Mouse (Mus musculus): Measurements from ENCODE around the gene Slc22a13. TPM values are rescaled to one million over a fixed set of nuclear protein-coding genes. Genes with fewer than 3 reads are reported as not detected.
"Not testable (repeated sequence)": the region's sequence is repeated elsewhere in the genome, so short reads cannot be mapped to it uniquely, and the experiment has no call there.

The Slc22a13 gene
- polyA plus RNA-seq, 1 experiment from 2014 or later, result 0.08 TPM

DNA sequence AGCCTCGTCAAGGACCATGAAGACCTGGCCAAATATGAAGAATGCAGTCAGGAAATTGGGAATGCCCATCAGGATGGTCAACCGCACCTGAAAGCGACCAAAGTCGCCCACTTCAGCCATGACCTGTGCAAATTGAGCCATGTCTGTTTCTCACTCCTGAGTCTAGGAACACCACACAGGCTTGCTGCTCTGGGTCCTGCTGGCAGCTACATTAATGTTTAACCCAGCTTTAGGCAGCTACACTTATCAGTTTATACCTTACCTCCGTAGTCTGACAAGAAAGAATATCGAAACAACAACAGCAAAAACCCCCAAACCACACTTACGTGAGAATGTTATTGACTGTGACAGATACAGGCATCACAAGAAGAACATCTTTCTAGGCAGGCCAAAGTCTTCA is 22.7 kb upstream of the Slc22a13 start:
- Histone ChIP-seq H3K36me3 (0 out of 2 replicates have a peak, but pooled peaks cover 4% of the 10 kb centered on the region), H3K4me3 (replicated peaks) (no peak overlapping the region), H3K4me2 (no peak overlapping the region), H3K27ac (replicated peaks) (no peak overlapping the region), H3K4me1 (no peaks in the 10 kb centered on the region), H3K9me3 (replicated peaks) (no peaks in the 10 kb centered on the region), H3K27me3 (replicated peaks) (no peaks in the 10 kb centered on the region), H3K9ac (replicated peaks) (no peak overlapping the region)
- no peak for ATAC-seq (ENCODE audit: low FRiP score)
- WGBS, result 96% methylated on average over 7 of the region's 7 CpGs

DNA sequence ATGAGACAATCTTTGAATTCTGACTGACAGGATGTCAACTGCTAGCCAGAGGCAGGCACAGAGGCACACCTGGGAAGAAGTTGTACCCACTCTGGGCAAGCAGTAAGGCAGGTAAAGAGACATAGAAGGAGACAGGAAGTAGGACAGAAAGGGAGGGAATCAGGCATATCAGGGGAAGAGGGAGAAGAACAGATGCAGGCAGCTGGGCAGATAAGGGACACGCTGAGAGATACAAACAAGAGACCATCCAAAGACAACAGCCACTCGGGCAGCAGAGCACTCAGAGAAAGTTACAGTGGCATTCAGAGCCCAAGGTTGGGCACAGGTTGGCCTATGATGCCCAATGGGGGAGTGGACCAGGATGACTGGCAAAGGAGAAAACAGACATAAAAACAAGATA is 21.9 kb upstream of the Slc22a13 start:
- no peak overlapping the region for H3K4me3 ChIP-seq (replicated peaks)
- no peaks in the 10 kb centered on the region for H3K4me1 ChIP-seq
- 0 out of 2 replicates have a peak, but pooled peaks cover 6% of the 10 kb centered on the region for H3K36me3 ChIP-seq
- H3K9me3 ChIP-seq (replicated peaks), result no peaks in the 10 kb centered on the region
- no peak overlapping the region for H3K27ac ChIP-seq (replicated peaks)
- no peak overlapping the region for H3K9ac ChIP-seq (replicated peaks)
- ATAC-seq (ENCODE audit: low FRiP score), result no peak
- WGBS, result 97% methylated on average over 2 of the region's 2 CpGs
- H3K4me2 ChIP-seq, result no peak overlapping the region
- H3K27me3 ChIP-seq (replicated peaks), result no peaks in the 10 kb centered on the region

DNA sequence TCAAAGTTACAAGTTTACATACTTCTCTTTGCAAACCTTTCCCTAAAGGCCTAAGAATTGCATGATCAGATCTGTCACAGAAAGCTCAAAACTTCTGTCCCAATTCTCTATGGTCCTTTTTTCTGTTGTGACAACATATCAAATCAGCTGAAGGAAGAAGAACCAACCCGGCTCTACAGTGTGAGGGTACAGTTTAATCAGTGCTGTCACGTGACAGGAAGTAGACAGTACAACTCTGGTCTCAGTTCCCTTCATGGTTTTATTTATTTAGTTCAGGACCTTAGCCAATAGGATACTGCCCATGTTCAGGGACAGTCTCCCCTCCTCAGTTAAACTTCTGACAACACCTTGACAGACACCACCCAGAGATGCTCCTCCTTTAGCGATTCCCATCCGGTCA is 11.4 kb upstream of the Slc22a13 start:
- ATAC-seq (ENCODE audit: low FRiP score), result no peak
- Histone ChIP-seq H3K4me2 (no peak overlapping the region), H3K27me3 (replicated peaks) (no peaks in the 10 kb centered on the region), H3K4me3 (replicated peaks) (no peak overlapping the region), H3K36me3 (peaks cover 32% of the 10 kb centered on the region), H3K9ac (replicated peaks) (no peak overlapping the region), H3K4me1 (no peaks in the 10 kb centered on the region), H3K9me3 (replicated peaks) (no peaks in the 10 kb centered on the region), H3K27ac (replicated peaks) (no peak overlapping the region)
- WGBS, result 89% methylated on average over 4 of the region's 4 CpGs

DNA sequence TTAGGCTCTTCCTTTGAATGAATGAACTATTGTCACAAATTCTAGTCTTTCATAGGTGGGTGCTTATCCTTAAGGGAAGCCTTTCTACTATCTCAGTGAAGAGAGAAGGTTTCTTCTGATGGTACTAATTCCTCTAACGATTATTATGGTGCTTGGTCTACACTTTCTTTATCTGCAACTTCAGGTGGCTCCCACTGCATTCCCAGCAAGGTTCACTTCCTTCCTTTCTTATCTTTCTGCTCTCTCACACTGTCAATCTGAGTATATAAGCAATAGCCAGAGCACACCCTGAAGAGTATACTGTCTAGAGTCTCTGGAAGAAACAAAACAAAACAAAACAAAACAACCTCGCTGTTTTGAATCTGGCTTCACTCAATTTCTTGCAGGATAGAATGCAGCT is 10.8 kb upstream of the Slc22a13 start:
- no peaks in the 10 kb centered on the region for H3K9me3 ChIP-seq (replicated peaks)
- H3K27me3 ChIP-seq (replicated peaks), result no peaks in the 10 kb centered on the region
- peaks cover 29% of the 10 kb centered on the region for H3K36me3 ChIP-seq
- H3K27ac ChIP-seq (replicated peaks), result no peak overlapping the region
- H3K4me1 ChIP-seq, result no peaks in the 10 kb centered on the region
- H3K4me3 ChIP-seq (replicated peaks), result no peak overlapping the region
- ATAC-seq (ENCODE audit: low FRiP score), result no peak
- H3K9ac ChIP-seq (replicated peaks), result no peak overlapping the region
- no peak overlapping the region for H3K4me2 ChIP-seq
- 92% methylated on average over 2 of the region's 2 CpGs for WGBS

DNA sequence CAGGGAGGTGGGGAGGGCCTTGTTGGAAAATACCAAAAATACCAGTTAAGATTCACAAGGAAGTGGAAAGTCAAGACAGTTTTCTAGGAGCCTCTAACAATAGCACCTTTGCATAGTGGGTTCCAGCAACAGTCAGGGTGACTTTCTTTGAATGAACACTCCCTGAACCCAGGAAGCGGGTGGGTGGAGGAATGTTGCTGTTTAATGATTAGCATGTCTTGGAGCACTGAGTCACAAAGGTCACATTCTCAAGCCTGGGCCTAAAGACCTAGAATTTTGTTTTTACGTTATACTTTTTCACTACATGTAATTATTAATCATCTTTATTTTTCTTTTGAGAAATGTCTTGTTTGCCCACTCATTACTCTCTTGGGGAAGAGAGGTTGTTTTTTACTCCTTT is 6.4 kb upstream of the Slc22a13 start:
- peaks cover 15% of the 10 kb centered on the region; the same call in 1 of the 2 replicates for H3K36me3 ChIP-seq
- 91% methylated on average over 2 of the region's 2 CpGs for WGBS
- H3K4me2 ChIP-seq; H3K4me1 ChIP-seq; ATAC-seq (ENCODE audit: low FRiP score); H3K4me3 ChIP-seq (replicated peaks); H3K27me3 ChIP-seq (replicated peaks); H3K9ac ChIP-seq (replicated peaks); H3K27ac ChIP-seq (replicated peaks); H3K9me3 ChIP-seq (replicated peaks): not testable (repeated sequence)

DNA sequence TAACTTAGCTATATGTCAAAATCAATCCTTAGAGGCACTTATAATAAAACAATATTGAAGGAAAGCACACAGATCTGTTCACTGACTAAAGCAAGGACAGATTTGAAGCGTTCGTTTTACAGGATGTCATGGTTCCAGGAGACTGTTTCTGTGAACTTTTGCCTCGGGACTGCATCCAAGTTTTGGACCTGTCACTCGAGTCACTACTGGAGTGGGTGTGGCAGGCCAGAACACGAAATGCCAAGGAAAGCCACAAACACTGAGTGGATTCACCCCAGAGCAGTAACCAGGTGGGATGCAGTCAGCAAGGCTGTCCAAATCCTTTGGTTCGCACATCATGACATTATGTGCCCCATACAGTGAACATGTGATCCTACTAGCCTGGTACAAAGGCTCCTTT is 5.7 kb upstream of the Slc22a13 start:
- 93% methylated on average over 6 of the region's 6 CpGs for WGBS
- no peak overlapping the region for H3K4me2 ChIP-seq
- no peaks in the 10 kb centered on the region for H3K9me3 ChIP-seq (replicated peaks)
- no peak for ATAC-seq (ENCODE audit: low FRiP score)
- no peak overlapping the region for H3K9ac ChIP-seq (replicated peaks)
- H3K27ac ChIP-seq (replicated peaks), result no peak overlapping the region
- H3K36me3 ChIP-seq, result peaks cover 10% of the 10 kb centered on the region; the same call in 1 of the 2 replicates
- no peak overlapping the region for H3K4me3 ChIP-seq (replicated peaks)
- no peaks in the 10 kb centered on the region for H3K4me1 ChIP-seq
- no peaks in the 10 kb centered on the region for H3K27me3 ChIP-seq (replicated peaks)

DNA sequence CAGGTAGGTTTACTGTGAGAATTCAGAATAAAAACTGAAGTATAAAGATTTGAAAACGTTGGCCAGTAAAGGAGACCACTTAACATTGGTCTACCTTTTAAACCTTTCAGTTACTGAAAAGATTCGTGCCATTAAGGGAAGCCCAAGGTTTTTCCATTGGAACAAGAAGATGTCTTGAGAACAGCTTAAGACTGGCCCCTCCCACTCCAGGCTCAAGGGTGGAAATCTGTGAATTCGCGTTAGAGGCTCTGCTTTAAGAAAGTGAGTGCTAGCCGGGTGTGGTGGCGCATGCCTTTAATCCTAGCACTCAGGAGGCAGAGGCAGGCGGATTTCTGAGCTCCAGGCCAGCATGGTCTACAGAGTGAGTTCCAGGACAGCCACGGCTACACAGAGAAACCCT is 4.1 kb upstream of the Slc22a13 start:
- Histone ChIP-seq H3K4me2 (no peak overlapping the region), H3K4me1 (no peaks in the 10 kb centered on the region)
- WGBS, result 88% methylated on average over 8 of the region's 8 CpGs

DNA sequence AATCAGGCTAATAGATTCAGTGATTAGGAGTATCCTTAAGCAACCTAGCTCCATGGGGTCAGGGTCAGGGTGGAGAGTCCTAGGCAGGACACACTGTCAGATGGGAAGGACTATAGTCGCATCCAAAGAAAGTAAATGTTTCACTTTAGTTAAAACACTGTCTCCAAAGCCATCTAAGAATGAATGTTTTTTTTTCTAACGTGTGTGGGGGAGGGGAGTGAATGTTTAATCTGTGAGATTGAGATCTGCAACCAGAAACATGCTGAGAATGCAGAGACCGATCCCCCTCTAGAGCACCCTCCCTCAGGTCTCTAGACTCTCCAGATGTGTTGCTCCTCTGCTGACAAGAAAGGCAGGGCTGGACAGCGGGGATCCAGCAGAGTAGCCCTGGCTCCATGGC is 1.8 kb downstream of the Slc22a13 start:
- 82% methylated on average over 4 of the region's 4 CpGs for WGBS
- no peaks in the 10 kb centered on the region for H3K36me3 ChIP-seq
- no peak overlapping the region for H3K4me3 ChIP-seq (replicated peaks)
- H3K9me3 ChIP-seq (replicated peaks), result peaks cover 5% of the 10 kb centered on the region; the same call in 1 of the 2 replicates
- H3K27ac ChIP-seq (replicated peaks), result no peak overlapping the region
- no peak for ATAC-seq (ENCODE audit: low FRiP score)
- no peak overlapping the region for H3K4me2 ChIP-seq
- H3K27me3 ChIP-seq (replicated peaks), result no peaks in the 10 kb centered on the region
- no peaks in the 10 kb centered on the region for H3K4me1 ChIP-seq
- no peak overlapping the region for H3K9ac ChIP-seq (replicated peaks)

More for the DNA sequence above, 4.1 kb upstream of the Slc22a13 start:
- Histone ChIP-seq H3K27me3 (replicated peaks) (no peaks in the 10 kb centered on the region), H3K36me3 (0 out of 2 replicates have a peak, but pooled peaks cover 4% of the 10 kb centered on the region), H3K9ac (replicated peaks) (no peak overlapping the region), H3K27ac (replicated peaks) (no peak overlapping the region), H3K4me3 (replicated peaks) (no peak overlapping the region), H3K9me3 (replicated peaks) (no peaks in the 10 kb centered on the region)
- no peak for ATAC-seq (ENCODE audit: low FRiP score)

DNA sequence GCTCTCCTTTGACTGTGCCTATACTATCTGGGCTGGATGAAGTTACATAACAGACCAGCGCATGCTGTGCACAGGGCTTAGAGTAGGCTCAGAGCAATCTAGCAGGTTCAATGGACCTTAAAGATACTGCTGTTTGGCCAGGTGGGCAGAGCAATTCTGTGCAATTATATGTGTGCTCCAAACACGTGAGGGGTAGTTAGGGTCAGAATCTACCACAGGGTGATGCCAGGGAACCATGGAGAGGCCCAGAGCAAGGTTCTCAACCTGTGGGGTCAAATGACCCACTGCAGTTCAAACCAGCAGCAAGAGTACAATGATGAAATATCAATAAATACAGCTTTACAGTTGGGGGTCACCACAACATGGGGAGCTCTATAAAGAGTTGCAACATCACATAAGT is 2.2 kb downstream of the Slc22a13 start:
- no peak overlapping the region for H3K4me2 ChIP-seq
- no peak overlapping the region for H3K9ac ChIP-seq (replicated peaks)
- no peak for ATAC-seq (ENCODE audit: low FRiP score)
- peaks cover 5% of the 10 kb centered on the region; the same call in 1 of the 2 replicates for H3K9me3 ChIP-seq (replicated peaks)
- H3K27ac ChIP-seq (replicated peaks), result no peak overlapping the region
- WGBS, result 77% methylated on average over 2 of the region's 2 CpGs
- no peaks in the 10 kb centered on the region for H3K36me3 ChIP-seq
- no peak overlapping the region for H3K4me3 ChIP-seq (replicated peaks)
- H3K4me1 ChIP-seq, result no peaks in the 10 kb centered on the region
- no peaks in the 10 kb centered on the region for H3K27me3 ChIP-seq (replicated peaks)

DNA sequence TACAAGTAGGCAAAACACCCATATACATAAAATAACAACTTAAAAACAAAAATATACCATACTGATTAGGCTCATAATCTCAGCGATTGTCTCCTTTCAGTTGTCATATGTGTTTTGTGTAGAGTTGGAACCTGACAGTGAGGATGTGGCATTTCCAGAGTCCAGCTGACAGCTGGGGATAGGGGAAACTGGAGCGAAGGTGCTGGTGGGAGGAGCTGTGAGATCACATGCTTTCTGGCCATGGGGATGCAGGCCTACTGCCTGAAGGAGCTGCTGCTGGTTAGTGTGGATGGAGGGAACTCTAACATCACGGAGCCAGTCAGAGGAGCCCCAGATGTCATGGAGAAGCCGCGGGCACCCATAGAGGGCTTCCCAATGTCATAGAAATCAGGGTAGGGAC is 3.1 kb downstream of the Slc22a13 start:
- Histone ChIP-seq H3K36me3 (no peaks in the 10 kb centered on the region), H3K4me1 (no peaks in the 10 kb centered on the region), H3K27me3 (replicated peaks) (no peaks in the 10 kb centered on the region), H3K9me3 (replicated peaks) (peaks cover 5% of the 10 kb centered on the region; the same call in 1 of the 2 replicates), H3K4me3 (replicated peaks) (no peak overlapping the region), H3K4me2 (no peak overlapping the region), H3K27ac (replicated peaks) (no peak overlapping the region), H3K9ac (replicated peaks) (no peak overlapping the region)
- WGBS, result 93% methylated on average over 5 of the region's 5 CpGs
- ATAC-seq (ENCODE audit: low FRiP score), result no peak

DNA sequence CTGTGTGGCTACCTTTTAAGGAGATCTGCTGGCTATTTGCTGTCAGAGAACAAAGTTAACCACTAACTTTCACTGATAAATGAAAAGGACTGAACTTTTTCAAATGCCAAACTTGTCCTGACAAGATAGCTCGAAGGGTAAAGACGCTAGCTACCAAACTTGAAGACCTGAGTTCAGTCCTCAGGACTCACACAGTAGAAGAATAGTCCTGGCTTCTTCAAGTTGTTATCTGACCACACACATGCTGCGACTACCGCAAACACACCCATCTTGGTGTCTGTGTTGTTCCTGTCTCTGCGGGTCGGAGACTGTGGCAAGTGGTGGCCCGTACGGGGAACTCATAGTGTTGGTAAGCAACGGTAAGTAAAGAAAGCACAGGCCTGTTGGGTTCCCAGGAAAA is 5.3 kb downstream of the Slc22a13 start:
- Histone ChIP-seq H3K36me3 (no peaks in the 10 kb centered on the region), H3K27me3 (replicated peaks) (no peaks in the 10 kb centered on the region), H3K4me3 (replicated peaks) (no peak overlapping the region), H3K9ac (replicated peaks) (no peak overlapping the region), H3K9me3 (replicated peaks) (peaks cover 5% of the 10 kb centered on the region; the same call in 1 of the 2 replicates), H3K4me1 (no peaks in the 10 kb centered on the region), H3K4me2 (no peak overlapping the region), H3K27ac (replicated peaks) (no peak overlapping the region)
- ATAC-seq (ENCODE audit: low FRiP score), result no peak
- 97% methylated on average over 9 of the region's 9 CpGs for whole genome bisulfite sequencing

DNA sequence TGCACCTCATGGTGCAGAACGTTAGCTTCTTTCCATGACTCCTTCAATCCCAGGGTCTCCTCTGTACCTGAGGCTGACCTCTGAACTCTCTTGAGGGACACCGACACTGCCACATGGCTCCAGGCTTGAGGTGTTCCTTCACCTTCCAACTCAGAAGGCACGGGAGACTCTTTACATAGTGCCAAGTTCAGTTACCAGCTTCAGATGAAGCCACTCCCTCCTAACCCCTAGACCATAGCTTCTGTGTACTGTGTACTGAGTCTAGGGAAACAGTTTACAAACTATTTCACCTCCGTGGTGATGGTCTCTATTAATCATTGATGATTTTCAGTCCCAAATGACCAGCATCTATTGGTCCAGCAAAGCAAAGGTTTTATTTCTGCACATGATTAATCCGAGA is 7.2 kb downstream of the Slc22a13 start:
- Histone ChIP-seq H3K36me3 (no peaks in the 10 kb centered on the region), H3K27ac (replicated peaks) (no peak overlapping the region), H3K9me3 (replicated peaks) (peaks cover 5% of the 10 kb centered on the region; the same call in 1 of the 2 replicates), H3K4me2 (no peak overlapping the region), H3K9ac (replicated peaks) (no peak overlapping the region), H3K27me3 (replicated peaks) (no peaks in the 10 kb centered on the region), H3K4me3 (replicated peaks) (no peak overlapping the region), H3K4me1 (no peaks in the 10 kb centered on the region)
- ATAC-seq (ENCODE audit: low FRiP score), result no peak
- 87% methylated on average over 5 of the region's 5 CpGs for WGBS
